Mouse (Mus musculus): ENCODE results near the gene Wbp2nl.
"Not testable (repeated sequence)": the region's sequence is repeated elsewhere in the genome, so short reads cannot be mapped to it uniquely, and the experiment has no call there.

The Wbp2nl gene

GRCm38 (mm10) chr15:82348258-82348998, 49.7 kb downstream of the Wbp2nl start:
- no peak for DNase-seq (ENCODE audit: low spot score in 2 of 2)

- DNase-seq (ENCODE audit: low spot score in 2 of 2) = no peak
Observed at GRCm38 (mm10) chr15:82348999-82349341, 50.2 kb downstream of the Wbp2nl start.

GRCm38 (mm10) chr15:82350349-82350748, 51.6 kb downstream of the Wbp2nl start:
- no peak for DNase-seq (ENCODE audit: low spot score in 2 of 2)

- DNase-seq (ENCODE audit: low spot score in 2 of 2) = no peak
Observed at GRCm38 (mm10) chr15:82351480-82351879, 52.7 kb downstream of the Wbp2nl start.

GRCm38 (mm10) chr15:82353078-82353744, 54.5 kb downstream of the Wbp2nl start:
- DNase-seq (ENCODE audit: low spot score in 2 of 2) = no peak

- DNase-seq (ENCODE audit: low spot score in 2 of 2) = no peak
Observed at GRCm38 (mm10) chr15:82353745-82354113, 55.0 kb downstream of the Wbp2nl start.

GRCm38 (mm10) chr15:82354126-82354945, 55.6 kb downstream of the Wbp2nl start, which contains the start of gene Ndufa6:
Gene Ndufa6 (minus strand): TSS chr15:82354322.
- peak; percentile 83 to 95 for DNase-seq (ENCODE audit: low spot score in 2 of 2)

GRCm38 (mm10) chr15:82358431-82359260, 59.9 kb downstream of the Wbp2nl start:
- no peak for DNase-seq (ENCODE audit: low spot score in 2 of 2)

- peak; percentile 1 to 3 for DNase-seq (ENCODE audit: low spot score in 2 of 2)
Observed at GRCm38 (mm10) chr15:82361459-82362018, 62.8 kb downstream of the Wbp2nl start.

- DNase-seq (ENCODE audit: low spot score in 2 of 2) = peak in 1 of 2 experiments; percentile 0
Observed at GRCm38 (mm10) chr15:82362234-82362633, 63.5 kb downstream of the Wbp2nl start.

- not testable (repeated sequence) for DNase-seq (ENCODE audit: low spot score in 2 of 2)
Observed at GRCm38 (mm10) chr15:82363801-82364200, 65.0 kb downstream of the Wbp2nl start.

Measured in frontal cortex, postnatal 25 days (tissue).